Mouse (Mus musculus) limb, embryonic 12.5 days (tissue): ENCODE results near the gene Zbtb7b. TPM values are rescaled to one million over a fixed set of nuclear protein-coding genes. Genes with fewer than 3 reads are reported as not detected.

Experiments used
- ATAC-seq: fragments of 200-750 bp; cut with Nextera tagmentation; 2 replicates; pipeline ENCODE4 v1.8.0; 2017; ENCODE audit warnings: low read depth, moderate TSS enrichment; ENCODE audit not compliant: insufficient number of reproducible peaks, insufficient read depth, low FRiP score, low TSS enrichment
- H3K27ac ChIP-seq: fragments of 300-500 bp; sonication (generic); 2 replicates; pipeline ENCODE4 v1.5.1; 2016; ENCODE audit warnings: mild to moderate bottlenecking, moderate library complexity
- H3K27me3 ChIP-seq: fragments of 300-500 bp; sonication (generic); 2 replicates; pipeline ENCODE4 v1.6.1; 2016; ENCODE audit warnings: mild to moderate bottlenecking, moderate library complexity
- H3K36me3 ChIP-seq: fragments of 300-500 bp; sonication (generic); 2 replicates; pipeline ENCODE4 v1.6.1; 2016; ENCODE audit warnings: mild to moderate bottlenecking, moderate library complexity
- H3K4me1 ChIP-seq: fragments of 300-500 bp; sonication (generic); replicated peaks from 2 replicates; pipeline ENCODE4 v1.6.1; 2016
- H3K4me2 ChIP-seq: fragments of 300-500 bp; sonication (generic); 2 replicates; pipeline ENCODE4 v1.6.1; 2016; ENCODE audit warnings: mild to moderate bottlenecking, moderate library complexity
- H3K4me3 ChIP-seq: fragments of 300-500 bp; sonication (generic); replicated peaks from 2 replicates; pipeline ENCODE4 v1.5.1; 2016; ENCODE audit warnings: mild to moderate bottlenecking
- H3K9ac ChIP-seq: fragments of 300-500 bp; sonication (generic); replicated peaks from 2 replicates; pipeline ENCODE4 v1.6.1; 2016; ENCODE audit warnings: mild to moderate bottlenecking, moderate library complexity
- H3K9me3 ChIP-seq: fragments of 300-500 bp; sonication (generic); 2 replicates; pipeline ENCODE4 v1.6.1; 2016; ENCODE audit warnings: mild to moderate bottlenecking, moderate library complexity
- WGBS: fragments of 180-500 bp; shearing (Covaris S2); methylation state at CpG from one replicate; pipeline ENCODE4 v1.1.7; 2016; 5-methylcytosine and 5-hydroxymethylcytosine counted together
- polyA plus RNA-seq: library from polyadenylated mRNA; unstranded; fragments of >200 nt; fragmentation: Nextera tagmentation; extraction: Ambion mirVana; gene quantifications from 2 replicates; pipeline ENCODE4 v1.2.1, GENCODE M21; 2016

The Zbtb7b gene
- polyA plus RNA-seq, 1 experiment from 2014 or later = 1.2 TPM

DNA sequence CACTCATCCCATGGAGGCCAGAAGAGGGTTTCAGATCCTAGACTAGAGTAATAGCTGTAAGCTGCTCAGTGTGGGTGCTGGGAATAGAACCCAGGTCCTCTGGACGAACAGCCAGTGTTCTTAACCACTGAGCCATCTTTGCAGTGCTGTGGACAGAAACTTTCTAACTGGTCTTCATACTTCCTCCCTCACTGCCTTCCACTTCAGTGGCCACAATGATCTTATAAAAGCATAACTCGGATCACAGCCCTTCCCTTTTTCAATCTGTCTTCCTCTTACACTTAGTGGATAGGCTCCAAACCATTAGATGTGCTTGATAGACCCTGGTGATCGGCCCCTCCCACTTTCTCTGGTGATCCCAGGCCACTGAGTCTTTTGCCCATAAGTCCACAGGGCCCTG is 34.3 kb downstream of the Zbtb7b start:
- Histone ChIP-seq H3K4me1 (peaks cover 4% of the 10 kb centered on the region; the same call in 1 of the 2 replicates), H3K27me3 (peaks cover 13% of the 10 kb centered on the region; the same call in 1 of the 2 replicates), H3K27ac (no peak overlapping the region), H3K4me3 (no peak overlapping the region), H3K4me2 (no peak overlapping the region), H3K9ac (no peak overlapping the region), H3K36me3 (no peaks in the 10 kb centered on the region), H3K9me3 (no peaks in the 10 kb centered on the region)
- ATAC-seq = no peak
- WGBS = 82% methylated on average over 3 of the region's 3 CpGs

DNA sequence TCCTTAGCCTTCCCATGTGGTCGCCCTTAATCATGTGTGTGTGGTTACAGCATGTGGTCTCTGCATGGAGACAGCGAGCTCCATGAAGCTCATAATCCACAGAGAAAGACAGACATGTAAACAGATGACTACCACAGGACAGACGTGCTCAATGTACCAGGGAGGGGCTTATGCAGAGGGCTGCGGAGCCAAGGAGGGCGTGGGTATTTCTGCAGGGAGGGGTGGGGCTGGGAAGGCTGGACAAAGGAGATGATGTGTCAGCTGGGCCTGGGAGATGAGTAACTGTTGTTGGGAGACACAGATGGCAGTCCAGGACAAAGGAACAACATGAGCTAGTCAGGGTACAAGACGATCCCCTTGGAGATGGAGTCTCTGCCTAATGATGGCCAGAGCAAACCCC is 34.9 kb downstream of the Zbtb7b start:
- Histone ChIP-seq H3K9ac (no peak overlapping the region), H3K27me3 (peaks cover 12% of the 10 kb centered on the region; the same call in 1 of the 2 replicates), H3K4me3 (no peak overlapping the region), H3K36me3 (no peaks in the 10 kb centered on the region), H3K4me2 (no peak overlapping the region), H3K9me3 (no peaks in the 10 kb centered on the region), H3K27ac (no peak overlapping the region), H3K4me1 (peaks cover 8% of the 10 kb centered on the region)
- 79% methylated on average over 6 of the region's 6 CpGs for WGBS
- ATAC-seq = no peak

DNA sequence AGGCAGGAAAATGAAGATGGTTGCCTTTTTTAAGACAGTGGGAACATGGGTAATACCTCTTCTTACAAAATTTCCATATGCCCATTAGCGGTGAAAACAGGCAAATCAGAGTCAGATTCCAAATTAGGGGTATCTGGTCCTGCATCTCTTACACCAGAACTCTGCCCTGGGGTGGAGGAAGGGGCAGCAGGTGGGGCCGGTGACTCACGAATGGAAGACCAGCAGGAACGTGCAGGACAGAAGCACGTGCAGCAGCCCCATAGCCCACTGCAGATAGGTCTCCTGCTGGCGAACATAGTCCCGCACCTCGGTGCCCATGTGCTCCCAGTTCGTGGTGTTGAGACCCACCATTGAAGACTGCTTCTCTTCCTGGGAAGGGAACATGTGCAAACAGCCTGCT is 38.5 kb downstream of the Zbtb7b start:
- Histone ChIP-seq H3K4me2 (no peak overlapping the region), H3K9ac (no peak overlapping the region), H3K4me1 (peaks cover 5% of the 10 kb centered on the region), H3K36me3 (no peaks in the 10 kb centered on the region), H3K4me3 (no peak overlapping the region), H3K27me3 (peaks cover 20% of the 10 kb centered on the region; the same call in 1 of the 2 replicates), H3K9me3 (no peaks in the 10 kb centered on the region), H3K27ac (no peak overlapping the region)
- 67% methylated on average over 9 of the region's 9 CpGs for WGBS
- ATAC-seq = no peak

DNA sequence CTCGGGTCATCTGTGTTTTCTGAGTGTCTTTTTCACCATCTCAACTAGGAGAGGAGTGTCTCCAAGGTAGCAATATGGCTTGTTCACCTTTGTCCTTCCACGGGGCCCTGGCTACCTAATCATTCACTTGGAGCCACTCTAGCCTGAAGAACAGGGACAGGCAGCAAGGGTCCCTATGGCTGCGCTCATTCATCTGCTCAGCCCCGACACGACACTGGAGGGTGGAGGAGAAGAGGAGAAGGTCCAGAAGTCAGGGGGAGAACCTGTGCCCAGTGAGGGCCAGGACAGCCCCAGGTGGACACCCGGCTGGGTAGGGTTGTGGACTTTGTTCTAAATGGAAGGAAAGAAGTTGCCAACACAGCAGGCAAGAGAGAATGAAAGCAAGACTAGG is 39.1 kb downstream of the Zbtb7b start:
- Histone ChIP-seq H3K27me3 (peaks cover 24% of the 10 kb centered on the region), H3K9me3 (no peaks in the 10 kb centered on the region), H3K9ac (no peak overlapping the region), H3K4me1 (peaks cover 6% of the 10 kb centered on the region), H3K4me3 (no peak overlapping the region), H3K4me2 (no peak overlapping the region), H3K27ac (no peak overlapping the region), H3K36me3 (no peaks in the 10 kb centered on the region)
- 79% methylated on average over 6 of the region's 6 CpGs for WGBS
- ATAC-seq = no peak

DNA sequence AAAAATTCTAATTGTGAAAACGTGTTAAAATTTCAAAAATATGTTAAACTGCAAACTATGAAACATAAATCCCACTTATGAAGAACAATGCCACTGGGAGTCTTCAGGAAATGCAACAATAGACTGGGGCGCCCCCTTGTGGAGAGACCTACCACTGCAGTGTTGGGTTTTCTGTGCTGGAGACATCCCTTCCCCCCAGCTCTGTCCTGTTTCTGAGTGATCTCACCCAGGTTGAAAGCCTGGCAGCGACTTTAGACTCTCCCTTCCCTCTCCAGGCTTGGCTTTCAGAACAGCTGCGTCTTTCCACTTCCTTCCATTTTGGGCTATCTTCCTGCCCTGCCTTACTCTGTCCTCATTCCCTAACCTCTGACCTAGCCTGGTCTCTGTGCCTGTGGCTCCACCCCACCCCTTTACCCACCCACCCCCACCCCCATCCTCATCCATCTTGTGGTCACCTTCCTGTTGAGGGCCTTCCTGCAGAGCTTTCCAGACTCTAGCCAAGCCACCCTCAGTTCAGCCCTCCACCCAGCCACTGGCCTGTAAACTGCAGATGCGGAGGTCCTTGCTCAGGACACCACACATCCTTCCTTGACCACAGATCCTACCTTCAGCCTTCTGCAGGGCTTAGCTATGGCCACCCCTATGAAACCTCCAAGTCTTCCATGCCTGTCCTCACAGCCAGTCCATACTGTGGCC is 39.6 kb downstream of the Zbtb7b start:
- Histone ChIP-seq H3K36me3 (no peaks in the 10 kb centered on the region), H3K27ac (no peak overlapping the region), H3K4me3 (no peak overlapping the region), H3K9me3 (no peaks in the 10 kb centered on the region), H3K9ac (no peak overlapping the region), H3K4me1 (peaks cover 11% of the 10 kb centered on the region), H3K4me2 (no peak overlapping the region), H3K27me3 (peaks cover 29% of the 10 kb centered on the region)
- 19% methylated on average over 5 of the region's 5 CpGs for WGBS
- 0 out of 2 replicates have a peak, but pooled peaks have one; percentile 8 for ATAC-seq

DNA sequence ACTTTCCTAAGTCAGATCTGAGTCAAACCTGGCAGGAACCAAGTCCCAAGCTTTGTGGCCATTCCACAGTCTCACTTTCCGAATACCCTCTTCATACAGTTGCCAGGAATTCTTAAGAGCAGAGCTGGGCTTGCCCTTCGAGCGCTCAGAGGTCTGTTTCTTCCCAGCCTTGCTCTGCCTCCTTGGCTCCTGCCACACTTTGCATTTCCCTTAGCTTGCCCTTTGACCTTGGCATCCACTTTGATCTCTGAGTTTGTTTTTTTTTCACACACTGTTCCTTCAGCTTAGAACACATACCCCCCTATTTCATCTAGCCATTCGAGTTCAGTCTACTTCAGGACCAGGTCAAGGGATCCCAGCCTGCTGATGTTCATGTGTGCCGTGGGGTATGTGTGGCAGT is 43.3 kb downstream of the Zbtb7b start:
- H3K36me3 ChIP-seq = peaks cover 7% of the 10 kb centered on the region; the same call in 1 of the 2 replicates
- no peak overlapping the region for H3K9ac ChIP-seq
- peaks cover 46% of the 10 kb centered on the region for H3K27me3 ChIP-seq
- no peak overlapping the region for H3K4me3 ChIP-seq
- WGBS = 56% methylated on average over 5 of the region's 5 CpGs
- no peak for ATAC-seq
- no peak overlapping the region for H3K4me2 ChIP-seq
- no peaks in the 10 kb centered on the region for H3K9me3 ChIP-seq
- no peak overlapping the region for H3K27ac ChIP-seq
- H3K4me1 ChIP-seq = peaks cover 22% of the 10 kb centered on the region

DNA sequence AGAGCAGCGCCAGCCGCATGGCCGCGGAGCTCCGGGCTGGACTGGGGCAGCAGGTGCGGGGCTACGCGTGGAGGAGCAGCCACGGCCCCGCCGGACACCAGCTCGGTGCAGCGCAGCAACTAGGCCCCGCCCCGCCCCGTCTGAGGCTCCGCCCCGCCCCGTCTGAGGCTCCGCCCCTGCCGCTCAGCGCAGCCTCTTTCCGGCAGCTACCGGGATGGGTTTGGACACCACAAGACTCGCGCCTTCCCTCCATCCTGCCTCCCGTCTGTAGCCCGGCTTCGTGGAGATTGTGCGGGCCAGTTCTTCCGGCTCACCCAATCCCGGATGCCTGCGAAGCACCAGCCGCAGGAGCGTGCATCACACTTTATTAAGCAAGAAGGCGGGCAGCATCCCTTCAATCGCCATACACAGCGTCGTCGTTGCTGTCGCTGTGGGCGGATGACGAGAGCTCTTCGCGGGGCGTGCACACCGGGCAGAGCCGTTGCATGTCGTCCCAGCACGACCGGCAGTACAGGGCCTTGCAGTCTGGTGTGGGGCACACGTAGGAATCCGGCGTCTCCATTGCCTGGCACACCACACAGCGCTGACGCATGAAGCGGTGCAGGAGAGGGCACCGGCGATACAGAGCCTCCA is 44.6 kb downstream of the Zbtb7b start, which contains the start of gene Adam15:
Gene Adam15 (minus strand): TSS at position 128 of the 633 bp plus-strand sequence.
- no peaks in the 10 kb centered on the region for H3K9me3 ChIP-seq
- ATAC-seq = peak; percentile 82
- peak within 1 kb of the TSS; percentile 63 for H3K4me3 ChIP-seq
- peak within 1 kb of the TSS; percentile 65 for H3K9ac ChIP-seq
- peak within 1 kb of the TSS; percentile 88 for H3K4me2 ChIP-seq
- H3K27ac ChIP-seq = peak within 1 kb of the TSS; percentile 26
- H3K4me1 ChIP-seq = peaks cover 20% of the 10 kb centered on the region
- 1% methylated on average over 58 of the region's 59 CpGs for WGBS
- H3K36me3 ChIP-seq = peaks cover 19% of the 10 kb centered on the region; the same call in 1 of the 2 replicates
- peaks cover 46% of the 10 kb centered on the region for H3K27me3 ChIP-seq

DNA sequence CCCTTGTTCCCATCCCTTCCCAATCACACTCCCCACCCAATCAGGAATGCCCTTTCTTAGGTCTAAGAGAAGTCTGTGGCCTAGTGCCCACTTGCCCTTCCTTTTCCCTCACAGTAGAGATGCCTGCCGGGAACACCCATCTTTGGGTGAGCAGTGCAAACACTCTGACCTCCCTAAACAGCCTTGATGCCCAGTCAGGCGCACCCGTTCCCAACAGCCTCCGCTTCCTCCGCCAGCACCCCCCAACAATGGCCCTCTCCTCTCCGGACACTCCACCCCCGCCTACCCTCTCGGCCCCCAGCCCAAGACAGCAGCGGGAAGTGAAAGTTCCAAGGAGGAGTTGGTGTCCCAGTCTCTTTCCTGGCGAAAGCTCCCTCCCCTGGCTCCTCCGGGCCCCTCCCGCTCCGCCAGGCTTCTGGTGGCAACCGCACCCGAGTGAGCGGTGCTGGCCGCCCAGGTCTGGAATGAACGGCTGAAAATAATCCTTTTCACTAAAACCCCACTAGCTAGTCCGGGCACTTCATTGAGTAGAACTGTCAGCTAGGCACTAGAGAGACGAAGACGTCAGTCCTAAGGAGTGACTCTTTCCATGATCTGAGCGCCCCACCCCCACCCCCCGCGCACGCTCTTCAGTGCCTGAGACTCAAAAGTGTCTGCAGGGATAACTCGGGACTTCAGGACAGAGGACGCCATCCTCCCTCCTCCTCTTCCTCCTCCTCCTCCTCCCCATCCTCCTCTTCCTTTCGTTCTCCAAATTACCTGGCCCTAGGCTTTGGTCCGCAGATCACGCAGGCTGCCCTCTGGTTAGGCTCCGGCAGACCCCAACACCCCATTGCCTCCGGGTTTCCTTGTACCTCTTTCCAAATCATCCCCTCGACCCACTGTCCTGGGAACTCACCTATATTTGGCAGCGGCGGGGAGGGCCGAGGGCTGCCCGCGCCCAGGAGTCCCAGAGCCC is 45.4 kb downstream of the Zbtb7b start:
- peak overlapping the region; percentile 63 for H3K4me3 ChIP-seq
- peak overlapping the region; percentile 88 for H3K4me2 ChIP-seq
- no peaks in the 10 kb centered on the region for H3K9me3 ChIP-seq
- H3K9ac ChIP-seq = peak overlapping the region; percentile 65
- H3K36me3 ChIP-seq = peaks cover 26% of the 10 kb centered on the region; the same call in 1 of the 2 replicates
- WGBS = 2% methylated on average over 38 of the region's 38 CpGs
- H3K27ac ChIP-seq = peak overlapping the region; percentile 26; the same call in 1 of the 2 replicates
- peaks cover 46% of the 10 kb centered on the region for H3K27me3 ChIP-seq
- peak; percentile 29; the same call in 1 of the 2 replicates for ATAC-seq
- peaks cover 17% of the 10 kb centered on the region for H3K4me1 ChIP-seq

DNA sequence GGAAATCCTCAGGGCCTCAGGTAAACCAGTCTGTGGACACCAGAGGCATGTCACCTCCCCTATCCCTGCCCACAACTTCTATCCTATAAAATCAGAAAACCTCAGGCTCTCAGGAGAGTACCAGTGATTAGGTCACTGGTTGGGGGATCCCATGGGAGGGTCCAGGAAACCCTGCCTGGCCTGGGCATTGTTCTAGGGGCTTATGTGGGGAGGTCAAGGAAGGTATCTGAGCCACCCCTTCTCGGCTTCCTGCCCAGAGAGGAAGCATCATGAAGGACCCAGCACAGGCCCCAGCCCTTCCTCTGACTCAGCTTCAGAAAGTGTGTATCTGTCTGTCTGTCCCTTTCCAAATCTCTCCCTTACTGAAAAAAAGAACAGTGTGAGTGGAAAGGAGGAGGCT is 46.7 kb downstream of the Zbtb7b start:
- H3K4me3 ChIP-seq = no peak overlapping the region
- peaks cover 17% of the 10 kb centered on the region for H3K4me1 ChIP-seq
- H3K9ac ChIP-seq = no peak overlapping the region
- H3K4me2 ChIP-seq = 0 out of 2 replicates have a peak overlapping the region, but pooled peaks have one; percentile 88
- peaks cover 39% of the 10 kb centered on the region for H3K36me3 ChIP-seq
- no peak overlapping the region for H3K27ac ChIP-seq
- H3K9me3 ChIP-seq = no peaks in the 10 kb centered on the region
- WGBS = 52% methylated on average over 1 of the region's 1 CpGs
- ATAC-seq = no peak
- H3K27me3 ChIP-seq = peaks cover 46% of the 10 kb centered on the region

DNA sequence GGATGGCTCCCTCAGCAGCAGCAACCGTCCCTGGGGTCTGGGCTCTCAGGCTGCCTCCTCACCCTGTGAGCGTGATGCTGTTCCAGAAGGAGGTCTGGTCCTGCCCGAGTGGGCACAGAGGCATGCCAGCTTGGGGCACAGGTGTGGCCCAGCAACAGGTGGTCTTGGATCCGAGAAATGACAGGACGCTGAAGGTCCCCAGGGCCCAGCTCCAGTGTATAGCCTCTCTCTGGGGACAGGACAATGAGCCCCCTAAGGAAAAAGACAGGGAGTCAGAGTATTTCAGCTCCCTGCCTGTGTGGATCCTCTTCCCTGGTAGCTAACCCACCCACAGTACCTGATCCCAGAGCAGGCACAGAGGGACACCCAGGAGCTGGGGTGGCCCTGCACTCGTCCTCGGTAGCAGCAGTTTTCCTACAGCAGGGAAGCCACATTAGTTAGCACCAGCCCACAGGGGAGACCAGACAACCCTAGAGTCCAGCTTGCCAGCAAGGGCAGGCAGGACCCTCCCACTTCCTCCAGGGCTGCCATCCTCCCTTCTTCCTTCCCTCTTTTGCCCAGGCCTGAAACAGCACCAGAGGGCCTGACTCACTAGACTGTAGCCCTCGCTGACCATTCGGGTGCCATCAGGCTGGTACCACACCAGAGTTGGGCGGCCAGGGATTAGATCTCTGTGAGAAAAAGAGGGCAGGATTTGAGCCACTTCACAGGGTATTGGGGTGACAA is 47.6 kb downstream of the Zbtb7b start:
- no peak overlapping the region for H3K4me2 ChIP-seq
- H3K9me3 ChIP-seq = no peaks in the 10 kb centered on the region
- WGBS = 85% methylated on average over 10 of the region's 10 CpGs
- peaks cover 17% of the 10 kb centered on the region for H3K4me1 ChIP-seq
- no peak for ATAC-seq
- no peak overlapping the region for H3K9ac ChIP-seq
- H3K4me3 ChIP-seq = no peak overlapping the region
- no peak overlapping the region for H3K27ac ChIP-seq
- H3K36me3 ChIP-seq = peaks cover 44% of the 10 kb centered on the region
- H3K27me3 ChIP-seq = peaks cover 46% of the 10 kb centered on the region
